Mouse (Mus musculus): ENCODE measurements around the gene Tbc1d1.

- no peak for TF ChIP-seq GATA1 (IDR thresholded peaks at IDR 0.05; ENCODE audit: low read length)
- TF ChIP-seq TAL1 (IDR thresholded peaks at IDR 0.05; ENCODE audit: low read length) = no peak
Measured at GRCm38 (mm10) chr5:64136325-64136724, 19.8 kb upstream of the Tbc1d1 start.
